Mouse (Mus musculus) frontal cortex, postnatal 25 days (tissue): ENCODE measurements around the gene Ralbp1.

Experiments used
- DNase-seq, 2 experiments: peaks; one replicate each; pipeline ENCODE4 v3.0.0; 2022; ENCODE audit warnings: low spot score in 2 of 2

The Ralbp1 gene

GRCm38 (mm10) chr17:65885697-65886529, at the start of gene Ralbp1:
Ralbp1 (minus strand) TSS chr17:65885798.
- peak in 1 of 2 experiments; percentile 21 for DNase-seq

DNA sequence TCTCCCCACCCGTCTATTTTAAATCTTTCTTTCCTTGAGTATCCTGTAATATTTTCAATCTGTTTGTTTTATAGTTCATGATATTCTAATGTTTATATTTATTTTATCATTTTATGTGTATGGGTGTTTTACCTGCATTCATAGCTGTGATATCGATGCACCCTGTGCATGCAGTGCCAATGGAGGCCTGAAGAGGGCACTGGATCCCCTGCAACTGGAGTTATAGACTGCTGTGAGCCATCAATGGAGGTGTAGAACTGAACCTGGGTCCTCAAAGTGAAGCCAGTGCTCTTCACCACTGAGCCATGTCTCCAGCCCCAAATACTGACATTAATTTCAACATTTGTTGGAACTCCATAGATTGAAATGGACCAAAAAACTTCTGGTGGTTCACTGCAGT, 48.1 kb upstream of the Ralbp1 start:
- DNase-seq = no peak

DNA sequence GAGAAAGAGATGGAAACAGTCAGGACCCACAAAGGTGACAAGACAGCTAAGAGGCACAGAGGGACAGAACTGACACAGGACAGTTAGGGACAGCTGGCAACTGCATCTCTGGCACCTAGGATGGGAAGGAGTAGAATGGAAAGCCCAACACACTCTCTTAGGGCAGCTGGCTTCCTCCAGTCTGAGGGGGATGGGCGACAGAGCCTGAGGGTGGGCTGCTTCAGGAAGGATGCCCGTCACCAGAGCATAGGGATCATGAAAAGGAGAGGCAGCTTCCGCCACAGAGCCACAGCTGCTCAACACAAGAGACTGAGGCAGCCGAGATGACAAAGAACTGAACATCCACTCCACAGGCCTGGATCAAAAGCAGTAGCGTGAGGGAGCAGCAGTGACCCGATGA, 45.9 kb upstream of the Ralbp1 start:
- DNase-seq = no peak

DNA sequence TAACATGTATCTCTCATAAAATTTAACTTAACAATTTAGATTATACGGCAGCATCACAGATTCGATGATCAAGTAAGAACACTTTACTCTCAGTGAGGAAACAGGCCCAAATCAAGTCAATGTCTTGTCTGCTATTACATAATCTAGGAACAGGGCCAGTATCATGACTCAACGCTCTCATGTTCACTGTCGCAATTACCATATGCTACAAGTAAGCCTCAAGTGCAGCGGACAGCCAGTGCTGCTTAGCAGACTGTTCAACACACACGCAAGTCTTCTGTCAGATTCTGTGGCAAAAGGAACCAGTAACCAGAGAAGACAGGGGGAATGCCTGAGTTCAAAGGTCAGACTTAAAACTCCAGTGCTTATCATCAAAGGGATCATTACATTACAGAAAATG, 45.4 kb upstream of the Ralbp1 start:
- no peak for DNase-seq

GRCm38 (mm10) chr17:65930158-65930826, 44.7 kb upstream of the Ralbp1 start:
- DNase-seq = no peak

GRCm38 (mm10) chr17:65929319-65929978, 43.9 kb upstream of the Ralbp1 start:
- DNase-seq = no peak

DNA sequence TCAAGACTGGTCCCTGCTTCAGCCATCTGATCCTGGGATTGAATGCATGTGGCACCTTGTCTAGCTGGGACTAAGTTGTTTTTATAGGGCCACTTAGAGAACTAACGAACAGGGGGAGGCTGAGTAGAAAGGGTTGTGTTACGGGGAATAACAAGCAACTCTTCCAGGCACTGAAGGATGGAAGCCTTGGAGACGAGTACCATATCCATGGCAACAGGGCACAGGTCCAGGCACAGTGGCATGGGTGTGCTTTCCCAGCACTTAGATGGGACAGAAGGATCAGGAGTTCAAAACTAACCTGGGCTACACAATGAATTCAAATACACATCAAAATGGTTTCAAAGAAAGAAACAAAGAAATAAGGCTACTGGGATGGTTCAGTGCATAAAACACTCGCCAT, 41.5 kb upstream of the Ralbp1 start:
- DNase-seq = no peak

- DNase-seq = no peak
Measured at GRCm38 (mm10) chr17:65924218-65924617, 38.6 kb upstream of the Ralbp1 start.

- DNase-seq = no peak
Measured at GRCm38 (mm10) chr17:65921975-65922374, 36.4 kb upstream of the Ralbp1 start.

GRCm38 (mm10) chr17:65919235-65919634, 33.6 kb upstream of the Ralbp1 start:
- DNase-seq = no peak

DNA sequence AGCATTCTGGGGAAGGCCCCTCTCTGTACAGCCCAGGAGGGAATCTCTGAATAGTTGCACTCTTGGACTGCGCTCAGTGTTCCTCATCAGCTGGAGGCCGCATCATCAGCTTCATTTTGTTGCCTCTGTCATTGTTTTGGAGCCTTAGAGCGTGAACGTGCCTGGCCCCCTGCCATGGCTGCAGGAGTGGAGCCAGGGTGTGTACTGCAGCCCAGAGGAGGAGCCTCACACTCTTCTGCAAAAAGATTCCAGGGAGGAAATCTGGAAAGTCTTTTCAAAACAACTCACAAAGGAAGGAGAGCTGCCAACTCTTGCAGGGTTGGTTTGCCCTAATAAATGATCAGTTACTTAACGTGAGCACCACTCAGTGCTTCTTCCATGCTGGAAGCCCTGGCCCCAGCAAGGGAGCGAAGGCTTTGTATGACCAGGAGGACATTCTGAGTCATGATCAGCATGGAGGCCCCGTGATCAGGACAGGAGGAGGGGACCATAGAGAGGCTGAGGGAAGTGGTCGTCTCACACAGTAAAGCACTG, 30.6 kb upstream of the Ralbp1 start:
- DNase-seq = peak; percentile 54 to 69

DNA sequence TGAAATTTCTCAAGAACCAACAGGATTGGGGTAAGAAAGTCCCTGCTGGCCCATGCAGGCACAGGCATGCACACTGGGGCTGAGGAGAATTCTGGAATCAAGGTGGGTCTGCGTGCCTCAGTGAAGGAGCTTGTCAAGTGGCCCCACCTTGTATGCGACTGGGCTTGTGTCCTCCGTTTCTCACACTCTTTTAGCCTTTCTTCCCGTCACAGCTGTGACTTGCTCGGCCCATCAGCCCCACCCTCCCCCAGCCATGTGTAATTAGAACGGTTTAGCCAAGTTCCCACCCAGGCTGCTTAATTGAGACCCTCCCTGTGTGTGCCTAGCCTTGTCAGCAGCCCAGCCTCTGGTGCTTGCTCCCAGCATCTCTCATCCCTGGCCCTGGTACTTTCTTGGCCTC, 28.5 kb upstream of the Ralbp1 start:
- DNase-seq = no peak

DNA sequence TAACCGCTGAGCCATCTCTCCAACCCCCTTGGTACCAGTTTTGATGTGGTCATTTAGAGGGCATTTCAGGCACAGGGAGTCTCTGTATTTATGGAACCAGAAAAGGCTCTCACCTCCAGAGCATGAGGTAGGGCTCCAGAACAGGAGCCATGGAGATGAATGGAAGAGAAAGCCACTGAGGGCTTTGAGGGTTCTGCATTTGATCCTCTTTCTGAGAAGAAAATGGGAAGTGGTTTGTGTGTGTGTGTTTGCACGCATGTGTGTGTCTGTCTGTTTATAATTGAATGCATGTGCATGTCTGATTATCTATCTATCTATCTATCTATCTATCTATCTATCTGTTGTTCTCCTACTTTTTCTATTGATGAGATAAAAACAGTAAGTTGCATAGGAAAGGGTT, 26.6 kb upstream of the Ralbp1 start:
- no peak for DNase-seq

DNA sequence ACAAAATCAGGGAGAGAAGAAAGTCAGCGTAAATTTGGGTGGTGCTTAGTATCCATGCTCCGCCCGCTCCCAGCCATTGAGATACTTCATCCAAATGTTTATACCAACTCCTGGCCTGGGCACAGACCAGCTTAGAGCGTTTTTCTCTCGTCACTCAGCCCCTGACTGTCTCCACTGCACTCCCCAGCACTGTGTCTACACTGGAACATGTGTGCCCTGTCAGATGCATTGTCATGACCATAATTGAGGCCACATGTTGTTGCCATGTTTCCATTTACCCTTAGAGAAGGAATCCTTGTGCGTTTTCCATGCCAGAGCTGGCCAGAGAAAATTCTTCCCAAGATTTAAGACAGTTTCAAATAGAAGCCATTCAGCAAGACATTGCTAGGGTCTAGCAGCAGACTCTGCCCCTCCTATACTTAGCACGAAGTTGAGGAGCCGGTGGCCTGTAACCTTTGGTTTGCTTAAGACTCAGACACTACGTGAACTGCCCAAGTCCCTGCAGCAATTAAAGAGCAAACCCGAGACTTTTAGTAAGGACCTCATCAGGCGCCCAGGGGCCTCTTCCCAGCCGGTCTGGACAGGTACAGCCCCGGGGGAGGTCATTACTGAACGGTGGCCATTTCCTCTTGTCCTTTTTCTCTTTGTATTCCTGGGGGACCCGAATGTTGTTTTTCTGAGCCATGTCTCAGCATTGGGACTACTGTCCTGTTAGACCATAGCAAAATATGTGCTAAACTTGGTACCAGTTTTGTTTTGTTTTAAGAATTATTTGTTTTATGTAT, 25.9 kb upstream of the Ralbp1 start:
- no peak for DNase-seq

- no peak for DNase-seq
Measured at GRCm38 (mm10) chr17:65908270-65908669, 22.7 kb upstream of the Ralbp1 start.

- no peak for DNase-seq
Measured at GRCm38 (mm10) chr17:65906895-65907401, 21.4 kb upstream of the Ralbp1 start.

GRCm38 (mm10) chr17:65906313-65906894, 20.8 kb upstream of the Ralbp1 start:
- DNase-seq = no peak

- no peak for DNase-seq
Measured at GRCm38 (mm10) chr17:65905241-65905640, 19.6 kb upstream of the Ralbp1 start.

- no peak for DNase-seq
Measured at GRCm38 (mm10) chr17:65903826-65904225, 18.2 kb upstream of the Ralbp1 start.

DNA sequence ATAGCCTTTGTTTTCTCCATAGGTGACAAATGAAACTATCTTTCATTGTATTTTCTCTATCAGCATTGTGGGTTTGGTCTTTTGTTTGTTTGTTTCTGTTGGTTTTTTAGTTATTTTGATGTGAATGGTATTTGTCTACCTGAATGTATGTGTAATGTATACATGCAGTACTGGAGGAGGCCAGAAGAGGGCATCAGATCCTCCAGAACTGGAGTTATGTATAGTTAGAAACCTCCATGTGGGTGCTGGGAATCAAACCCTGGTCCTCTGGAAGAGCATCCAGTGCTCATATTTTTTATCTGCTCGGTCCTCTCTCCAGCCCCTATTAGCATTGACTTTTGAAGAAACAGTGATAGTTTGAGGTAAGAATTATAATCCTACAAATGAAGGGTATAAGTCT, 17.4 kb upstream of the Ralbp1 start:
- no peak for DNase-seq

DNA sequence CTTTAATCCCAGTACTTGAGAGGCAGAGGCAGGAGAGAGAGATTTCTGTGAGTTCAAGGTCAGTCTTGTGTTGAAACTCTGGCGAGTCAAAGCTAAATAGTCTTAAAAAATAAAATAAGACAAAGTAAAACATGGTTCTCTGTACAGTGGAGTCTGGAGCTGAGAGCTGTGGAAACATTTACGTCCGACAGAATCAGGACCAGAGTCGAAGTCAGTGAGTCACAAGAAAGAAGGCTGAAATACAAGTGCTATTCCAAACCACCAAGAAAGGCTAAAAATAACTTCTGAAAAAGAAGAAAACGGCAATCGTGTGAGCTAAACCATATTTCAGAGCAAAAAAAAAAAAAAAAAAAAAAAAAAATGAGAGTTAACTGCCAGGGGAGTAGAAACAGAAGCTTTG, 16.7 kb upstream of the Ralbp1 start:
- no peak for DNase-seq
